Mouse (Mus musculus): Measurements from ENCODE around the gene Pold1.

Pold1 gene

GRCm38 (mm10) chr7:44542555-44542954 is 6.1 kb downstream of the Pold1 start:
- DNase-seq, result peak; percentile 53

- DNase-seq, result no peak
Measured at GRCm38 (mm10) chr7:44538756-44539624, 9.7 kb downstream of the Pold1 start.

GRCm38 (mm10) chr7:44537496-44537895 is 11.2 kb downstream of the Pold1 start:
- no peak for DNase-seq

- no peak for DNase-seq
Measured at GRCm38 (mm10) chr7:44537009-44537408, 11.6 kb downstream of the Pold1 start.

- no peak for DNase-seq
Measured at GRCm38 (mm10) chr7:44536590-44536968, 12.1 kb downstream of the Pold1 start.

- no peak for DNase-seq
Measured at GRCm38 (mm10) chr7:44535657-44536589, 12.7 kb downstream of the Pold1 start.

- DNase-seq, result peak; percentile 16
Measured at GRCm38 (mm10) chr7:44534656-44535441, 13.8 kb downstream of the Pold1 start.

- peak; percentile 33 for DNase-seq
Measured at GRCm38 (mm10) chr7:44534242-44534641, 14.4 kb downstream of the Pold1 start.

GRCm38 (mm10) chr7:44533746-44534045 is 15.0 kb downstream of the Pold1 start:
- no peak for DNase-seq

GRCm38 (mm10) chr7:44532918-44533745 is 15.5 kb downstream of the Pold1 start:
- peak; percentile 6 for DNase-seq

GRCm38 (mm10) chr7:44531946-44532732 is 16.5 kb downstream of the Pold1 start, which contains the start of gene Spib:
Gene Spib, minus strand, starts transcription at chr7:44532071.
- DNase-seq, result peak; percentile 16

- DNase-seq, result peak; percentile 63
Measured at GRCm38 (mm10) chr7:44531207-44531606, 17.4 kb downstream of the Pold1 start.

GRCm38 (mm10) chr7:44530507-44530906 is 18.1 kb downstream of the Pold1 start:
- DNase-seq, result no peak

- DNase-seq, result peak; percentile 4
Measured at GRCm38 (mm10) chr7:44529518-44529917, 19.1 kb downstream of the Pold1 start.

- DNase-seq, result peak; percentile 89
Measured at GRCm38 (mm10) chr7:44527483-44528398, 20.9 kb downstream of the Pold1 start.

- DNase-seq, result no peak
Measured at GRCm38 (mm10) chr7:44526414-44527154, 22.1 kb downstream of the Pold1 start.

GRCm38 (mm10) chr7:44525126-44525832 is 23.4 kb downstream of the Pold1 start:
- DNase-seq, result peak; percentile 23

GRCm38 (mm10) chr7:44524502-44524901 is 24.1 kb downstream of the Pold1 start, which contains the start of gene Mybpc2:
Gene Mybpc2, minus strand, starts transcription at chr7:44524656.
- no peak for DNase-seq

All from thymus, postnatal 14 days (tissue).